Mouse (Mus musculus) right cerebral cortex, postnatal 4 days (tissue): ENCODE data around the gene Hs6st3.

Experiments used
- DNase-seq: peaks from one replicate; pipeline ENCODE4 v3.0.0-alpha.2; 2022

Hs6st3 gene

GRCm38 (mm10) chr14:119919177-119919576, 781.0 kb downstream of the Hs6st3 start:
- no peak for DNase-seq
